Mouse (Mus musculus) Patski (cell line): ENCODE measurements around the gene Bcas3. TPM values are rescaled to one million over a fixed set of nuclear protein-coding genes. Genes with fewer than 3 reads are reported as not detected.

Experiments used
- ATAC-seq: fragments of 100-300 bp; one replicate; pipeline ENCODE4 v1.8.0; 2021
- CTCF ChIA-PET: fragments of 350-600 bp; sonication (Branson Sonifier 250); formaldehyde crosslinking; loops from one replicate; lab custom pipeline; 2022; ENCODE audit warnings: inconsistent platforms; lab: Charles Lee
- POLR2A ChIA-PET: fragments of 350-600 bp; sonication (Branson Sonifier 250); formaldehyde crosslinking; loops from one replicate; lab custom pipeline; 2022; ENCODE audit warnings: antibody characterized with exemption, inconsistent platforms; lab: Charles Lee
- DNase-seq: peaks from one replicate; pipeline ENCODE4 v3.0.0-alpha.2; 2011; ENCODE audit warnings: low read depth, low spot score
- H3K27me3 ChIP-seq: fragments of 371-371 bp; one replicate; pipeline ENCODE4 v1.5.1; 2021
- CTCF ChIP-seq: fragments of 100-300 bp; IDR thresholded peaks from one replicate; pipeline ENCODE4 v1.5.1; 2021
- in situ Hi-C: fragments of 300-500 bp; cut with MboI; formaldehyde crosslinking; loops from 3 replicates; pipeline ENCODE4 v1.11.1; 2018; ENCODE audit warnings: low pct_unique_long_range_greater_than_20kb, mixed read lengths
- polyA plus RNA-seq: library from polyadenylated mRNA; unstranded; gene quantifications from one replicate; pipeline ENCODE4 v1.2.3, GENCODE M21; 2021

Gene Bcas3
- polyA plus RNA-seq, 1 experiment from 2014 or later = 31.6 TPM

- H3K27me3 ChIP-seq = no peaks in the 10 kb centered on the region
- no peak for TF ChIP-seq CTCF
- CTCF ChIA-PET = interaction anchor here (1.1 kb wide), 1 partner anchor 17 kb away, joined by 4 read pairs; no protein-coding TSS in a partner anchor
- in situ Hi-C loops = no loop called here
- no peak for ATAC-seq
- POLR2A ChIA-PET = no interaction called here
- no peak for DNase-seq
Observed at GRCm38 (mm10) chr11:85805779-85806178, 452.8 kb downstream of the Bcas3 start.

GRCm38 (mm10) chr11:85807353-85807752 is 454.4 kb downstream of the Bcas3 start:
- ChIA-PET CTCF (no interaction called here), POLR2A (no interaction called here)
- DNase-seq (no peak), ATAC-seq (no peak)
- no peaks in the 10 kb centered on the region for H3K27me3 ChIP-seq
- no peak for TF ChIP-seq CTCF
- in situ Hi-C loops = no loop called here

- no peaks in the 10 kb centered on the region for H3K27me3 ChIP-seq
- TF ChIP-seq CTCF = no peak
- ATAC-seq = no peak
- ChIA-PET CTCF (interaction anchor here (0.8 to 1.1 kb wide), 3 partner anchors 12 to 293 kb away, joined by 3 read pairs; no protein-coding TSS in a partner anchor), POLR2A (interaction anchor here (1.0 kb wide), 1 partner anchor 316 kb away, joined by 3 read pairs; no protein-coding TSS in a partner anchor)
- in situ Hi-C loops = no loop called here
- DNase-seq = no peak
Observed at GRCm38 (mm10) chr11:85811229-85811628, 458.3 kb downstream of the Bcas3 start.

- TF ChIP-seq CTCF = no peak
- ATAC-seq (no peak), DNase-seq (no peak)
- ChIA-PET POLR2A (interaction anchor here (0.6 to 1.0 kb wide), 2 partner anchors 316 to 351 kb away, joined by 3 read pairs; no protein-coding TSS in a partner anchor), CTCF (interaction anchor here (0.9 to 1.1 kb wide), 2 partner anchors 12 to 293 kb away, joined by 3 read pairs; no protein-coding TSS in a partner anchor)
- no peaks in the 10 kb centered on the region for H3K27me3 ChIP-seq
- in situ Hi-C loops = no loop called here
Observed at GRCm38 (mm10) chr11:85811676-85812075, 458.7 kb downstream of the Bcas3 start.

- ATAC-seq (peak; percentile 51), DNase-seq (peak; percentile 60)
- in situ Hi-C loops = no loop called here
- ChIA-PET POLR2A (interaction anchor here (0.6 kb wide), 1 partner anchor 352 kb away, joined by 3 read pairs; no protein-coding TSS in a partner anchor), CTCF (no interaction called here)
- H3K27me3 ChIP-seq = no peaks in the 10 kb centered on the region
- no peak for TF ChIP-seq CTCF
Observed at GRCm38 (mm10) chr11:85812201-85812966, 459.4 kb downstream of the Bcas3 start.

GRCm38 (mm10) chr11:85814678-85815077 is 461.7 kb downstream of the Bcas3 start:
- ChIA-PET CTCF (interaction anchor here (1.9 kb wide), 1 partner anchor 8 kb away, joined by 6 read pairs; no protein-coding TSS in a partner anchor), POLR2A (no interaction called here)
- ATAC-seq = no peak
- H3K27me3 ChIP-seq = no peaks in the 10 kb centered on the region
- in situ Hi-C loops = no loop called here
- TF ChIP-seq CTCF = no peak
- no peak for DNase-seq

- TF ChIP-seq CTCF = no peak
- DNase-seq (no peak), ATAC-seq (no peak)
- POLR2A ChIA-PET = no interaction called here
- in situ Hi-C loops = no loop called here
- CTCF ChIA-PET = no interaction called here
- H3K27me3 ChIP-seq = no peaks in the 10 kb centered on the region
Observed at GRCm38 (mm10) chr11:85816471-85816870, 463.5 kb downstream of the Bcas3 start.

- POLR2A ChIA-PET = interaction anchor here (0.6 kb wide), 1 partner anchor 257 kb away, joined by 3 read pairs; no protein-coding TSS in a partner anchor
- no peak for DNase-seq
- no peaks in the 10 kb centered on the region for H3K27me3 ChIP-seq
- in situ Hi-C loops = no loop called here
- ATAC-seq = no peak
- no peak for TF ChIP-seq CTCF
- CTCF ChIA-PET = no interaction called here
Observed at GRCm38 (mm10) chr11:85818401-85818800, 465.4 kb downstream of the Bcas3 start.

GRCm38 (mm10) chr11:85820959-85821358 is 468.0 kb downstream of the Bcas3 start:
- no peak for TF ChIP-seq CTCF
- no peak for DNase-seq
- ATAC-seq = no peak
- ChIA-PET POLR2A (no interaction called here), CTCF (interaction anchor here (1.4 kb wide), 1 partner anchor 303 kb away, joined by 3 read pairs; no protein-coding TSS in a partner anchor)
- H3K27me3 ChIP-seq = no peaks in the 10 kb centered on the region
- in situ Hi-C loops = loop anchor here (5.0 kb wide), 1 partner anchor 294 kb away; no protein-coding TSS in a partner anchor

GRCm38 (mm10) chr11:85821659-85822058 is 468.7 kb downstream of the Bcas3 start:
- in situ Hi-C loops = loop anchor here (5.0 kb wide), 1 partner anchor 294 kb away; no protein-coding TSS in a partner anchor
- TF ChIP-seq CTCF = no peak
- ChIA-PET CTCF (interaction anchor here (1.2 to 1.4 kb wide), 3 partner anchors 8 to 303 kb away, joined by 3 to 6 read pairs (median 4); no protein-coding TSS in a partner anchor), POLR2A (interaction anchor here (0.8 kb wide), 1 partner anchor 85 kb away, joined by 3 read pairs; no protein-coding TSS in a partner anchor)
- no peak for ATAC-seq
- no peaks in the 10 kb centered on the region for H3K27me3 ChIP-seq
- no peak for DNase-seq
